Mouse (Mus musculus): Measurements from ENCODE around the gene Vamp9. TPM values are rescaled to one million over a fixed set of nuclear protein-coding genes. Genes with fewer than 3 reads are reported as not detected.

The Vamp9 gene
- 0.33 TPM in 1 of 2 replicates, not detected in the other for polyA plus RNA-seq (2016; fragmentation: Nextera tagmentation; extraction: Ambion mirVana)

DNA sequence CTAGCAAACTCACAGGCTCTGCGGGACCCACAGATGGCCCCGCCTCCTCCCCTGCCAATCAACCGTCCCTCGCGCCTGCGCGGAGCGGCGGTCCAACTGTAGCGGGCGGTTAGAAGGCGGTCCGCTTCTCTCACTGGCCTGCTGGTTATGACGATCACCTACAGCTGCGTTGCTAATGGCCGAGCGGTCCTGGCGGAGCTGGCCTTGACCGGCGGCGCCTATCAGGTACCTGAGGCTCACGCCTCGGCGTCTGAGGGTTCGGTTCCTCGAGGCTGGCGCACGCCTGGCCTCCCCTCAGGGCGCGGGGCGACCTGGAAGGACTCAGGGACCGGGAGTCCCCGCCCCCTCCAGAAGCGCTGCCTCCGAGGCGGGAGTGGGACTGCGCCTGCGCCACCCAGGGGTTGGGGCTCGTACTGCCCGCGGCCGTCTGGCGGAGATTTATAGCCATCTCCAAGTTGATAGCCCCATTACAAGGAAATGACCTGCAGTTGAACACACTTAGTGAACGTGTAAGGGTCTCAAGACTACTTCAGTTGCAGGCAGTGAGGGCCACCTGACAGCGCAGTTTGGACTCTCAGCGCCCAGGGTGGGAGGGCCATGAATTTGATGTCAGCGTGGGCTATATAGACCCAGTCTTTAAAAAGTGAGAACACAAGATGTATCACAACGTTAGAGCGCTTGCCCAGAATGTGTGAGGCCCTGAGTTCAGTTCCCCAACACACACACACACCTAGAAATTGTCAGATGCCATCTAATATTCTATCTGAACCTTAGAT lies at the start of gene Vamp9:
TSS of gene Vamp9 (plus strand) at position 74 of the 776 bp plus-strand sequence.
- Histone ChIP-seq H3K4me2 (peak within 1 kb of the TSS; percentile 57), H3K9me3 (no peaks in the 10 kb centered on the region), H3K36me3 (no peaks in the 10 kb centered on the region), H3K27ac (peak within 1 kb of the TSS; percentile 98), H3K27me3 (peaks cover 5% of the 10 kb centered on the region; the same call in 1 of the 2 replicates), H3K4me3 (replicated peaks) (peak within 1 kb of the TSS; percentile 54), H3K9ac (replicated peaks) (peak within 1 kb of the TSS; percentile 67), H3K4me1 (replicated peaks) (0 out of 2 replicates have a peak, but pooled peaks cover 3% of the 10 kb centered on the region)
- ATAC-seq (ENCODE audit: insufficient number of reproducible peaks, insufficient read depth, low FRiP score, low TSS enrichment, low read depth), result peak; percentile 99
- WGBS, result 4% methylated on average over 49 of the region's 49 CpGs

DNA sequence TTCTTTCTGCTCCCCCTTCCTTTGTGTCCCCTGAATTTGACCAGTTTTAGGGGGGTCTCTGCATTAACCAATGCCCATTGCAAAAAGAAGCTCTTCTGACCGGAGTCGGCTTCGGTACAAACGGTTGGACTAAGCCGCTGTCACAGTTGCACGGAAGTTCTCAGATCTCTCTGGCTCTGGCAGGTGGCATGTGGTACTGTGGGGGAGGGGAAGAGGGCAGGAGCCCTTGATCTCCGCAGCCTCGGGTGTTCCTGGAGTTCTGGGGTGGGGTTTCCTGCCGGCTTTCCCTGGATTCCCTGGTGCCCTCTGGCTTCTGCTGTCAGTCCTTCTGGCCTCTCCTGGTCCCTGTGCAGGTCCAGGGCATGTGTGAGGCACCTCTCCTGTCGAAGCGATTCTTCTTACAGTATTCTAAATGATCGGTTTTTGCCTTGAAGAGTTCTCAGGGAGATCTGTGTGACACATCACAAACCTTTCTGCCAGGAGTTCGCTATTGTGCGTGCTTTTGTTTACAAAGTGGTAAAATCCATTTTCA lies 48.9 kb upstream of the Vamp9 start:
- WGBS, result 32% methylated on average over 14 of the region's 14 CpGs
- H3K9ac ChIP-seq (replicated peaks), result no peak overlapping the region
- H3K36me3 ChIP-seq, result no peaks in the 10 kb centered on the region
- H3K4me2 ChIP-seq, result peak overlapping the region; percentile 39
- H3K27ac ChIP-seq, result no peak overlapping the region
- no peak overlapping the region for H3K4me3 ChIP-seq (replicated peaks)
- peaks cover 9% of the 10 kb centered on the region for H3K4me1 ChIP-seq (replicated peaks)
- ATAC-seq (ENCODE audit: insufficient number of reproducible peaks, insufficient read depth, low FRiP score, low TSS enrichment, low read depth), result no peak
- H3K27me3 ChIP-seq, result peaks cover 4% of the 10 kb centered on the region; the same call in 1 of the 2 replicates
- no peaks in the 10 kb centered on the region for H3K9me3 ChIP-seq

DNA sequence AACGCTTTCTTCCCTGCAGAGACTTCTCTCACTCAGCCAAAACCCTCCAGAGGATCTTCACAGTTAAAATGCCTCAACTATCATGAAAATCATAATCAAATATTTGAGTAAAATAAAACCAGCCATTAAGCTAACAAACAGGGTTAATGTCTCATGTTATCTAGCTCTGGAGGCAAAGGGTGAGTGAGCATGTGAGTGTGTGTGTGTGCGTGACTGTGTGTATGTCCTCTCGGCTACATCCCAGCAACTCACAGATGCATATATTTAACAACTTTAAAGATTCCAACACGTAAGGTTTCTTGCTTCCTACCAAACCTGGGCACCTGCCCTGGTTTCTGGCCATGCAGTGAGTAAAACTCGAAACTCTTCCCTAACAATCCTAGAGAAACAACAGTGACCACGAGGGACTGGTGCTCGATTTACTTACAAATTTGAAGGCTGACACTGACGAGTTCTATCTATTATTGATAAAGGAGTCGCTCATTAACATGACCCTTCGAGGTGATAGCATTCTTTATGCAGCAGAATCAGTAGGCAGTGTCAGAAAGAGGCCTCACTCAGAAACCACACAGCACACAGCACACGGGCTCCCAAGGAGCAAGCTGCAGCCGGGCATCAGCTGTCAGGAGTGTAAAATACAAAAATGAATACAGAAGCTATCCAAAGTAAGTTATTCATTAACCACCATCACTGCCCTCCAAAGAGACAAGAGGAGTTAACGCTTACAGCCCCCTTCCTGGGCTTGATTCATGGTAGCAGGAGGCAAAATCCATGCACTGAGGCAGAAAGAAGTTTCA lies 46.2 kb upstream of the Vamp9 start:
- H3K4me2 ChIP-seq, result no peak overlapping the region
- H3K9me3 ChIP-seq, result no peaks in the 10 kb centered on the region
- H3K36me3 ChIP-seq, result no peaks in the 10 kb centered on the region
- peaks cover 13% of the 10 kb centered on the region for H3K4me1 ChIP-seq (replicated peaks)
- WGBS, result 79% methylated on average over 13 of the region's 13 CpGs
- no peak overlapping the region for H3K27ac ChIP-seq
- no peak overlapping the region for H3K4me3 ChIP-seq (replicated peaks)
- peaks cover 4% of the 10 kb centered on the region; the same call in 1 of the 2 replicates for H3K27me3 ChIP-seq
- ATAC-seq (ENCODE audit: insufficient number of reproducible peaks, insufficient read depth, low FRiP score, low TSS enrichment, low read depth), result no peak
- H3K9ac ChIP-seq (replicated peaks), result no peak overlapping the region

DNA sequence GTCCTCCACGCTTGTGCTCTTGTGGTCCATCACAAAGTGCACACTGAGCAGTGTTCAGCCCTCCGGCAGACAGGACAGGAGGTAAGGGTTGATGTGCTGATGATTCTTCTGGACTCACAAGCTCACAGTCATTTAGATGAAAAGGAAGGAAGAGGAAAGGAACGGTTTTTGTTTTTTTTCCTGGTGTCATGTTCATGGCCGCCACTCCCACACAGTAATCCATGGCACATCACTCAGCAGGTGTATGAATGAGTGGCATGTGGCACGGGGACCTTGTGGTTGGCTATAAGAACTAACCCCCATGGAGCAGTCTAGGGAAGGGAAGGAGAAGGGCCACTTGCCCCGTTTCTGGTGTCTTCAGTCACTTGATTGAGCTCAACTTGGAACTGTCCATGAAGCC lies 44.2 kb upstream of the Vamp9 start:
- WGBS, result 83% methylated on average over 6 of the region's 6 CpGs

DNA sequence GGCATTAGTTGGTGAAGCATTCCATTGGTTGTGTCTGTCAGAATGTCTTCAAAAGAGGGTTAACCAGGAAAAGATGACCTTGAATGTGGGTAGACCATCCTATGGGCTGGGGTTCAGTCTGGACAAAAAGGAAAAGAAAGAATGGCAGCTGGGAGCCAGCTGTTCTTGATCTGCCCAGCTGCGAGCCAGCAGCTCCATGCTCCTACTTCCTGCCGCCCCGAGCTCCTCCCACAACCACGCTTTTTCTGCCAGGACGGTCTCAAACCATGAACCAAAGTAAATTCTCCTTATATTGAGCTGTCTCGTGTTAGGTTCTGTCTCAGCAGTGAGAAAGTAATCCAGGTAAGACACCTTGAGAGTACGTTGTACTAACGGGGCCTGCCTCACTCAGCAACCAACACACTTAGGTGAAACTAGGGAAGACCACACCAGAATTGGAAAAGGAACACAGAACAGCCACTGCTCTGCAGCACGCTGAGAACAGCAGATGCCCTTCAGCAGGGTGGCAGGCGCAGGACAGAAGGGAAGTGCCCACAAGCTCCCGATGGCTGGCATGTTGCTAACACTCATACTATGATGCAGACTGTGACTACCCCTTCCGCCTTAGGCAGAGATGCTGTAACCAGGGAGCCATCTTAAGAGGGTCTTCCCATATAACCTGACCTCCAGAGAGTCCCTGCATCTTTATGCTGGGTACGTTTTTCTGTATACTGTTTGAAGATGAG lies 42.2 kb upstream of the Vamp9 start:
- no peaks in the 10 kb centered on the region for H3K36me3 ChIP-seq
- 62% methylated on average over 13 of the region's 13 CpGs for WGBS
- ATAC-seq (ENCODE audit: insufficient number of reproducible peaks, insufficient read depth, low FRiP score, low TSS enrichment, low read depth), result no peak
- no peak overlapping the region for H3K27ac ChIP-seq
- no peaks in the 10 kb centered on the region for H3K9me3 ChIP-seq
- no peak overlapping the region for H3K4me3 ChIP-seq (replicated peaks)
- H3K4me1 ChIP-seq (replicated peaks), result peaks cover 7% of the 10 kb centered on the region; the same call in 1 of the 2 replicates
- H3K4me2 ChIP-seq, result no peak overlapping the region
- no peak overlapping the region for H3K9ac ChIP-seq (replicated peaks)
- H3K27me3 ChIP-seq, result no peaks in the 10 kb centered on the region

More for the DNA sequence above, 44.2 kb upstream of the Vamp9 start:
- Histone ChIP-seq H3K4me2 (no peak overlapping the region), H3K27me3 (peaks cover 4% of the 10 kb centered on the region; the same call in 1 of the 2 replicates), H3K4me1 (replicated peaks) (peaks cover 12% of the 10 kb centered on the region), H3K27ac (no peak overlapping the region), H3K9ac (replicated peaks) (no peak overlapping the region), H3K36me3 (no peaks in the 10 kb centered on the region), H3K4me3 (replicated peaks) (no peak overlapping the region), H3K9me3 (no peaks in the 10 kb centered on the region)
- no peak for ATAC-seq (ENCODE audit: insufficient number of reproducible peaks, insufficient read depth, low FRiP score, low TSS enrichment, low read depth)

DNA sequence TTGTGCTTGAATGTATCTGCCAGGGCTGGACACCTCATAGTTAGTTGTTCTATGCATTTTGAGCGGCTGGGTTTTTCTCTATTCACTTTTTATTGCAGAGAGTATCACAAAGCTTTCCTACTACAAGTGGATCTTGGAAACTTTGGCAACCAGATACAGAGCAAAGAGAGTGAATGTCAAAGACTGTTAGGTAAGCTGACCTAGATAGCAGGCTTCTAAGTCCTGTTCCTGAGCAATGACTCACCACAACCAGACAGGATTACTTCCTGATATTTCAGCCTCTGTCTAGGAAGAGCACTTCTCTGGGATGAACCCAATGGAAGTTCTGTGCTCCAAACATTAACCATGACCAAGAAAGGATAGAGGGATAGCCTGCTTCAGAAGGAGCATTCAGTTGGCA lies 40.3 kb upstream of the Vamp9 start:
- Histone ChIP-seq H3K4me1 (replicated peaks) (peaks cover 7% of the 10 kb centered on the region; the same call in 1 of the 2 replicates), H3K9ac (replicated peaks) (no peak overlapping the region), H3K4me3 (replicated peaks) (no peak overlapping the region), H3K9me3 (no peaks in the 10 kb centered on the region), H3K36me3 (no peaks in the 10 kb centered on the region), H3K27me3 (no peaks in the 10 kb centered on the region), H3K27ac (no peak overlapping the region), H3K4me2 (no peak overlapping the region)
- WGBS, result 91% methylated on average over 1 of the region's 1 CpGs
- ATAC-seq (ENCODE audit: insufficient number of reproducible peaks, insufficient read depth, low FRiP score, low TSS enrichment, low read depth), result no peak

DNA sequence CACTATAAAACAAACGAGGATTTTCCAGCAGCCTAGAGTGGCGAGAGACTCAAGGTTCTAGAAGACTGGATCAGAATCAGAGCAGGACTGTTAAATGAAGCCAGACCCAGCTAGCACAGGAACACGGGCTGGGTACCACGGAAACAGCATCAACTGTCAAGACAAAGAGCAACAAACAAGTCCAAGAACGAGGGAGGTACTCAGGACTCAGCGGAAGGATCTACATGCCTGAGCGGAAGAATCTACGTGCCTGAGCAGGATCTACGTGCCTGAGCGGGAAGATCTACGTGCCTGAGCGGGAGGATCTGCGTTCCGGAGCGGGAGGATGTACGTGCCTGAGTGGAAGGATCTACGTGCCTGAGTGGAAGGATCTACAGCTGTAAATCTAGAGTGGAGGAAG lies 37.8 kb upstream of the Vamp9 start:
- no peak overlapping the region for H3K27ac ChIP-seq
- H3K36me3 ChIP-seq, result no peaks in the 10 kb centered on the region
- no peak overlapping the region for H3K9ac ChIP-seq (replicated peaks)
- ATAC-seq (ENCODE audit: insufficient number of reproducible peaks, insufficient read depth, low FRiP score, low TSS enrichment, low read depth), result no peak
- H3K4me3 ChIP-seq (replicated peaks), result no peak overlapping the region
- no peaks in the 10 kb centered on the region for H3K27me3 ChIP-seq
- WGBS, result 91% methylated on average over 17 of the region's 17 CpGs
- peaks cover 7% of the 10 kb centered on the region; the same call in 1 of the 2 replicates for H3K4me1 ChIP-seq (replicated peaks)
- no peak overlapping the region for H3K4me2 ChIP-seq
- no peaks in the 10 kb centered on the region for H3K9me3 ChIP-seq

DNA sequence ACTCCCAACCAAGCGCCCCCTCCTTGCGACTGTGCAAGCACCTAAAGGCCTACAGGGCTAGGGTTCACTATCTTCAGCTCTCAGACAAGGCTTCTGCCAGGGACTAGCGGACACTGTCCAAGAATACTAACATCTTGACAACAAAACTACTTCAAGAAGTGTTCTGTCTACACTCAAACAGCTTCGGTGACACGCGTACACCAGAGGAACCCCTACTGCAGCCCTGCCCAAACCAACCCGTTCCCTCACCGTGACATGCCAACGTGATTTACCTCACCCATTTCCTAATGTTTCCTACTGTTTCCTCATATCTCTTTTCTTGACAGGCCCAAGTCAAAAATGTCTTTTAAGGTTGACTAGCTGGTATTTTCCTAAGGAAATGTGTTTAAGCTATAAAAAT lies 37.1 kb upstream of the Vamp9 start:
- Histone ChIP-seq H3K9ac (replicated peaks) (no peak overlapping the region), H3K9me3 (no peaks in the 10 kb centered on the region), H3K27me3 (no peaks in the 10 kb centered on the region), H3K4me3 (replicated peaks) (no peak overlapping the region), H3K4me1 (replicated peaks) (0 out of 2 replicates have a peak, but pooled peaks cover under 1% of the 10 kb centered on the region), H3K27ac (no peak overlapping the region), H3K36me3 (no peaks in the 10 kb centered on the region), H3K4me2 (no peak overlapping the region)
- ATAC-seq (ENCODE audit: insufficient number of reproducible peaks, insufficient read depth, low FRiP score, low TSS enrichment, low read depth), result no peak
- WGBS, result 87% methylated on average over 9 of the region's 9 CpGs

DNA sequence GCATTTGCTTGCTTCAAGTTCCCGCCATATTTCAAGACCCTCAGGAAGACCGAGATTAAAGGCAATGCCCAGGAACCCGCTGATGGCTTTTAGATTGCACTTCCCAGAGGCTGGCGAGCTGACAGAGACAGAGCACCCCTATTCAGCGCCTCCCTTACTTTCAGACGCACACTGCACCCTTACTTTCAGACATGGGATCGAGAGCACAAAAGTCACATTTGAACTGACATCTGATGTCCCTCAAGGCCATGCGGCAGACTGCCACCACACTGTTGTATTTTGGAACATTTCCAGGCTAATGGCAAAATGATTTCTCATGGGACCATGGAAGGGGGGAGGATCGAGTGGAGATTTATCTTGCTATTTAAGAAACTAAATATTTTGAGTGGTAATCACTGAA lies 28.5 kb upstream of the Vamp9 start:
- H3K9me3 ChIP-seq, result no peaks in the 10 kb centered on the region
- no peak for ATAC-seq (ENCODE audit: insufficient number of reproducible peaks, insufficient read depth, low FRiP score, low TSS enrichment, low read depth)
- H3K27me3 ChIP-seq, result no peaks in the 10 kb centered on the region
- WGBS, result 64% methylated on average over 9 of the region's 9 CpGs
- no peak overlapping the region for H3K4me3 ChIP-seq (replicated peaks)
- no peak overlapping the region for H3K4me2 ChIP-seq
- H3K4me1 ChIP-seq (replicated peaks), result no peaks in the 10 kb centered on the region
- no peak overlapping the region for H3K9ac ChIP-seq (replicated peaks)
- H3K36me3 ChIP-seq, result no peaks in the 10 kb centered on the region
- H3K27ac ChIP-seq, result no peak overlapping the region

DNA sequence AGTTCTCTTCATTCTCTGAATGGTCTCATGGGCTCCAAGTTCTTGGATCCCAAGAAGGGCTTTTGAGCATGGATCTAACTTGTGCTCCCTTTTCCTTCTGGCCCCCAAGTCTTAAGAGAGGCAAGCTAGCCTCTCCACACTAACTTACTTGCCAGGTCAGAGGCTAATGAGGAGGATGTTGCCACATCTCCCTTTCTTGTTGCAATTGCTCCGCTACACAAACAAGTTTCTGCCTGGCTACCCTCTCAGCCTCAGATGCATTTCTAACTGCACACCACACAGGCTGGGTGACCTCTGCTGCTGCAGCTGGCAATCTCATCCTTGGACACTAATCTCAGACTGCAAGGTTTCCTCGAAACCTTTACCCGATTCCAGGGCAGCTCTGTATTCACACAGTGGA lies 23.6 kb upstream of the Vamp9 start:
- no peaks in the 10 kb centered on the region for H3K9me3 ChIP-seq
- 80% methylated on average over 3 of the region's 3 CpGs for WGBS
- ATAC-seq (ENCODE audit: insufficient number of reproducible peaks, insufficient read depth, low FRiP score, low TSS enrichment, low read depth), result no peak

More for the DNA sequence above, 23.6 kb upstream of the Vamp9 start:
- Histone ChIP-seq H3K27ac (no peak overlapping the region), H3K4me2 (no peak overlapping the region), H3K4me3 (replicated peaks) (no peak overlapping the region), H3K27me3 (no peaks in the 10 kb centered on the region), H3K36me3 (no peaks in the 10 kb centered on the region), H3K9ac (replicated peaks) (no peak overlapping the region), H3K4me1 (replicated peaks) (no peaks in the 10 kb centered on the region)
